Mouse (Mus musculus) megakaryocyte, embryonic 14.5 days (primary cell): ENCODE measurements at regions not wholly inside any gene's neighbourhood (a gene's known extent, or its start where the extent isn't known, plus 50 kb on each side); places are given as distances from the start of the nearest gene placed in this dataset.

Source experiments
- H3K27me3 ChIP-seq: replicated peaks from 2 replicates; pipeline ENCODE3; 2012; ENCODE audit warnings: inconsistent platforms
- H3K36me3 ChIP-seq: replicated peaks from 2 replicates; pipeline ENCODE3; 2012; ENCODE audit warnings: low read length, inconsistent platforms, mixed read lengths
- H3K4me1 ChIP-seq: 2 replicates; pipeline ENCODE4 v1.6.1; 2012; ENCODE audit warnings: inconsistent platforms
- H3K4me3 ChIP-seq: replicated peaks from 2 replicates; pipeline ENCODE3; 2012; ENCODE audit warnings: moderate library complexity, mild to moderate bottlenecking, inconsistent platforms
- H3K9me3 ChIP-seq: 2 replicates; pipeline ENCODE4 v1.6.1; 2012; ENCODE audit warnings: inconsistent platforms
- FLI1 ChIP-seq: IDR thresholded peaks from 2 replicates; pipeline ENCODE4 v1.6.1; 2012; ENCODE audit warnings: low read length, inconsistent platforms, mixed read lengths
- GATA1 ChIP-seq: IDR thresholded peaks from 3 replicates; pipeline ENCODE4 v1.6.1; 2012; ENCODE audit warnings: mixed read lengths, low read length, inconsistent platforms, borderline replicate concordance

DNA sequence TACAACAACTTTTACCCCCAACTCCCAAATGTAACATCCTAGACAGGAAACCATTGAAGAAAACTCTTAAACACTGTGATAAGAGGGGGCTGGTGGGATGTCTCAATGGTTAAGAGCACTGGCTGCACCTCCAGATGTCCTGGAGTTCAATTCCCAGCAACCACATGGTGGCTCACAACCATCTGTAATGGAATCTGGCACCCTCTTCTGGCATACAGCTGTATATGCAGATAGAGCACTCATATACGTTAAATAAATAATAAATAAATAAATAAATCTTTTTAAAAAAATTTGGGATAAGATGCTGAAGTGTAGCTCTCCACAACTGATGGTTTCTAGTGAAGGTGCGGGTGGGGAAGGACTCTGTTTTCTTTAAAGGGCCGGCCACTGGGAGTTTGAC is 69.3 kb downstream of the Kctd15 start:
- Histone ChIP-seq H3K4me3 (no peak overlapping the region), H3K9me3 (peaks cover 54% of the 10 kb centered on the region), H3K27me3 (no peaks in the 10 kb centered on the region), H3K36me3 (no peaks in the 10 kb centered on the region), H3K4me1 (no peaks in the 10 kb centered on the region)
- TF ChIP-seq GATA1, result no peak
- TF ChIP-seq FLI1, result no peak

DNA sequence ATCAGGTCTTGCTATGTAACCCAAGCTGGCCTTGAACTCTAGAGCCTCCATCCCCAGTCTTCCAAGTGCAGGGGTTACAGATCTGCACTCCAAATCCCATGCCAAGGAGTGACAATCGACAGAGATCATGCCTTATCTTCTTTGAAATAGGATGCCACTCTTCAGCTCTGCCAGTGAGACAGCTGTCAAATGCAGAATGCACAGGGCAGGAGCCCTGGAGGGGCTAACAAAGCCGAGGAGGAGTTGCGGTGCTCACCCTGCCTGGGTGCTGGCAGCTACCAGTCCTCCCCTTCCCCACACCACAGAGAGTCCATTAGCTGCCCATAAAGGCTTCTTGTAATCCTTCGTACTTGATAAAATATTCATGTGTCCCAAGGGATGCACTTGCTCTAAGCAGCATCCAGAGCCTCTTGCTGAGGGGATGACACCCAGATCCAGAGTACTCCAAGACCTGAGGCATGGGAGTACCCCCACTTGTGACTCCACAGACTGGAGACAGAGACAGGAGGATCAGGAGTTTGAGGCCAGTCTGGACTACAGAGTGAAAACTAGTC is 71.1 kb downstream of the Kctd15 start:
- Histone ChIP-seq H3K9me3 (peaks cover 45% of the 10 kb centered on the region), H3K36me3 (no peaks in the 10 kb centered on the region), H3K4me3 (no peak overlapping the region)

GRCm38 (mm10) chr7:34584870-34585269 is 71.7 kb downstream of the Kctd15 start:
- TF ChIP-seq GATA1 (no peak), FLI1 (no peak)
- no peaks in the 10 kb centered on the region for H3K27me3 ChIP-seq
- H3K4me3 ChIP-seq, result no peak overlapping the region
- peaks cover 48% of the 10 kb centered on the region for H3K9me3 ChIP-seq
- no peaks in the 10 kb centered on the region for H3K36me3 ChIP-seq
- no peaks in the 10 kb centered on the region for H3K4me1 ChIP-seq

More for the DNA sequence above, 71.1 kb downstream of the Kctd15 start:
- H3K4me1 ChIP-seq, result no peaks in the 10 kb centered on the region
- H3K27me3 ChIP-seq, result no peaks in the 10 kb centered on the region
- TF ChIP-seq FLI1, result no peak
- TF ChIP-seq GATA1, result no peak

GRCm38 (mm10) chr7:34580866-34581265 is 75.7 kb downstream of the Kctd15 start:
- Histone ChIP-seq H3K4me3 (no peak overlapping the region), H3K4me1 (no peaks in the 10 kb centered on the region), H3K27me3 (no peaks in the 10 kb centered on the region), H3K36me3 (no peaks in the 10 kb centered on the region), H3K9me3 (peaks cover 36% of the 10 kb centered on the region)
- TF ChIP-seq GATA1 (no peak), FLI1 (no peak)

DNA sequence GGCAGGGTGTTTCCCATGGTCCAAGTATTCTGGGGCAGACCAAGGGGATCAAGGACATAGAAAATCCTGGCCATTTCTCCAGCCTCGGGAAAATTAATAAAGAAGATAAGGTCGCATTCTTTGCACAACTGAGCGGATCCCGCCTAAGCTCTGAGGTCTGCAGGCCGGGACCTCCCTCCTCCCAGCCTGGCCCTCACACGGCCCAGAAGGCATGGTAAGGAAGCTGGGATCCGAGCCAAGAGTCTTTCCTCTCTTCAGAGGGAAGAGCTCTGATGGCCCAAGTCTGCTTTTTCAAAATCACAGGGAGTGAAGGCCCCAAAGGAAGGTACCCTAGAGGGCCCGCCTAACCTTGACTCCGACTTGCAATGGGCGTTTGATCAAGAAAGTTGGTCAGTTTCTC is 85.2 kb downstream of the Kctd15 start:
- peaks cover 15% of the 10 kb centered on the region; the same call in 1 of the 2 replicates for H3K9me3 ChIP-seq
- peaks cover 8% of the 10 kb centered on the region for H3K27me3 ChIP-seq
- no peaks in the 10 kb centered on the region for H3K4me1 ChIP-seq
- H3K4me3 ChIP-seq, result no peak overlapping the region
- no peak for TF ChIP-seq FLI1
- H3K36me3 ChIP-seq, result no peaks in the 10 kb centered on the region

DNA sequence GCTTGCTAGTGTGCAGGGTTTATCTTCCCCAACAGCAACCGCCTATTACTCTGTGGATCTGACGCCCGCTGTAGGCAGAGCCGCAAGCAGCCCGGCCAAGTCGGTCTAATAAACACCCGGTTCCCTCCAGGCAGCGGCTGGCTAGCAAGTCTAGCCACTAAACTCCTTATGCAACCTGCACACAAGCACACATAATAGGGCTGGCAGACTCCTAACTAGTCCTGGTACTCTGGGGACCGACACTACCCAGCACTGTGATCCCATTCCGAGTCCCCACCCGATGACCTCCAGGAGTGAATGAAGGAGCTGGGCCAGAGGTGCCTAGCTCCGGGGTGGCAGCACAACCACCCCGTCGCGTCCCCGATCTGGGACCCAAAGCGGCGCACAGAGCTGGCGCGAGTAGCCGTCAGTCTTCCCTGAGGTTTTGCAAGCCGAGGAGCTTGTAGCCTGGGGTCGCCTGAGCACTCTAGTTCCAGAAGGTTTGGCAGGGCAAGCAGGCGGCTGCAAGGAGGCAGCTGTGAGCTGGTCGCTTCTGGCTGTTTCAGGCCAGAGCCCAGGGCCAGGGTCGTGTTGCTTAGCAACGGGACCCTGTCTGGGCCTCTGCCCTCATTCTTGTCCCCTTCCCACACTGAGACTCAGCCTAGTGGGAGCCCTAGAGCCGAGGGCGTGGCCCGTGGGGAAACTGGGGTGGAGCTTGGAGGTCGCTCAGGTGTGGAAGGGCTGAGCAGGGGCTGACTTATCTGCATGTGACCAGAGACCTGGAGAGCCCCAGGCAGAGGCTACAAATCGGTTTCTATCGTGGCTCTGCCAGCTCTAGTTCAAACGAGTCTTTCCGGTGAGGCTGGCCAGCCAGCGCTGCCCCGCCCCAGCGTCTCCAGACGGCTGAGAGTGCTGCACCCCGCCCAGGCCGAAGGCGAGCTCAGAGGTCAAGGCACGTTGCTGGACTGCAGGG is 86.1 kb downstream of the Kctd15 start:
- TF ChIP-seq GATA1 (no peak), FLI1 (no peak)
- no peaks in the 10 kb centered on the region for H3K36me3 ChIP-seq
- peaks cover 15% of the 10 kb centered on the region; the same call in 1 of the 2 replicates for H3K9me3 ChIP-seq
- H3K27me3 ChIP-seq, result peaks cover 8% of the 10 kb centered on the region
- no peak overlapping the region for H3K4me3 ChIP-seq
- no peaks in the 10 kb centered on the region for H3K4me1 ChIP-seq

DNA sequence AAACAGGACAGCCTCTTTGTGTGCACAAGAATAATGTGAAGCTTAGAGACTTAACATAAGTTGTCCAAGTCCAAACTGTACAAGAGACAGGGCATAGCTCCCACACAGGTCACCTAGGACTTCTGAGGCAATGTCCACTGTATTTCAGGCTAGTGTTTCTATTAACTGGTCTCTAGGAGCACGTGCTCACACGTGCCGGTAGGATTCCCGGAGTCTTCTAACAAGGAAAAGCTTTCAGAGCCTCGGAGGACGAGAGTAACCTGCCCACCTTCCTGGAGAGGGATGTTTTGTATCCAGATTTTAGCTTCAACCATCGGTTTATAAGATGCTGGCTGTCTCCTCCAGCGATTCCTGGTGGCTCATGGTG is 86.8 kb downstream of the Kctd15 start:
- H3K27me3 ChIP-seq, result peaks cover 8% of the 10 kb centered on the region
- peaks cover 15% of the 10 kb centered on the region; the same call in 1 of the 2 replicates for H3K9me3 ChIP-seq
- H3K36me3 ChIP-seq, result no peaks in the 10 kb centered on the region
- TF ChIP-seq FLI1, result no peak
- no peak for TF ChIP-seq GATA1
- H3K4me3 ChIP-seq, result no peak overlapping the region
- no peaks in the 10 kb centered on the region for H3K4me1 ChIP-seq

DNA sequence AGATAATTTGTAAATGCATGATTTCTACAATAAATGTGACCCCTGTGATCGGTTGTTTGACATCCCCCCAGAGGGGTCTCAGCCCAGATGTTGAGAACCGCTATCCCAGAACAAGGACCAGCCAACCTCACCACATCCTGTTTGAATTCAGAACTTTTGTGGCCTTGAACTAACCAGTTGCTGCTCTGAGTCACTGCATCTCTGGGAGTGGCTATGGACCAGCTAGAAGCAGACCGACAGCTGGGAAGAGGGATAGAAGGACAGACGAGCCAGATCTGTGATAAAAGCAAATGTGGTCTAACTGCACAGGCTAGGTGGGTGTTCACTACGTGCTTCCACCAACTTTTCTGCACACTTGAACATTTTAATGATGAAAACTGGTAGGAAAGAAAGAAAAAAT is 89.0 kb downstream of the Kctd15 start:
- TF ChIP-seq FLI1 (no peak), GATA1 (no peak)
- H3K4me3 ChIP-seq, result no peak overlapping the region
- H3K36me3 ChIP-seq, result no peaks in the 10 kb centered on the region
- H3K27me3 ChIP-seq, result peaks cover 8% of the 10 kb centered on the region
- H3K9me3 ChIP-seq, result peaks cover 11% of the 10 kb centered on the region; the same call in 1 of the 2 replicates
- H3K4me1 ChIP-seq, result no peaks in the 10 kb centered on the region

- peaks cover 20% of the 10 kb centered on the region for H3K9me3 ChIP-seq
- no peaks in the 10 kb centered on the region for H3K4me1 ChIP-seq
Measured at GRCm38 (mm10) chr7:34562160-34562559, 94.4 kb downstream of the Kctd15 start.

GRCm38 (mm10) chr7:34558615-34559343 is 97.8 kb downstream of the Kctd15 start:
- Histone ChIP-seq H3K27me3 (no peaks in the 10 kb centered on the region), H3K36me3 (no peaks in the 10 kb centered on the region), H3K9me3 (peaks cover 20% of the 10 kb centered on the region), H3K4me3 (no peak overlapping the region), H3K4me1 (no peaks in the 10 kb centered on the region)
- TF ChIP-seq GATA1, result no peak

More at GRCm38 (mm10) chr7:34562160-34562559, 94.4 kb downstream of the Kctd15 start:
- Histone ChIP-seq H3K4me3 (no peak overlapping the region), H3K27me3 (no peaks in the 10 kb centered on the region), H3K36me3 (no peaks in the 10 kb centered on the region)
- no peak for TF ChIP-seq FLI1
